Mouse (Mus musculus) skeletal muscle tissue, adult 2 months (tissue): ENCODE measurements at regions not wholly inside any gene's neighbourhood (a gene's known extent, or its start where the extent isn't known, plus 50 kb on each side); places are given as distances from the start of the nearest gene placed in this dataset.

ENCODE experiments used
- DNase-seq: peaks from one replicate; pipeline ENCODE4 v3.0.0-alpha.2; 2012; ENCODE audit warnings: low read depth, low spot score

GRCm38 (mm10) chr4:105969628-105970027 is 180.0 kb downstream of the Gm12728 start:
- no peak for DNase-seq

GRCm38 (mm10) chr4:105970056-105970455 is 180.4 kb downstream of the Gm12728 start:
- no peak for DNase-seq

- no peak for DNase-seq
Measured at GRCm38 (mm10) chr4:105972736-105973135, 183.1 kb downstream of the Gm12728 start.

GRCm38 (mm10) chr4:105973769-105974397 is 184.2 kb downstream of the Gm12728 start:
- no peak for DNase-seq

- no peak for DNase-seq
Measured at GRCm38 (mm10) chr4:105974948-105975347, 185.3 kb downstream of the Gm12728 start.

- no peak for DNase-seq
Measured at GRCm38 (mm10) chr4:105979048-105979447, 189.4 kb downstream of the Gm12728 start.

- peak; percentile 74 for DNase-seq
Measured at GRCm38 (mm10) chr4:105983018-105983417, 193.3 kb downstream of the Gm12728 start.

GRCm38 (mm10) chr4:105987963-105988602 is 198.4 kb downstream of the Gm12728 start:
- no peak for DNase-seq

GRCm38 (mm10) chr4:105992581-105993127 is 203.0 kb downstream of the Gm12728 start:
- peak; percentile 78 for DNase-seq

- no peak for DNase-seq
Measured at GRCm38 (mm10) chr4:105994390-105994798, 204.7 kb downstream of the Gm12728 start.

GRCm38 (mm10) chr4:105996060-105996459 is 206.4 kb downstream of the Gm12728 start:
- no peak for DNase-seq

GRCm38 (mm10) chr4:105996893-105997630 is 207.4 kb downstream of the Gm12728 start:
- DNase-seq: no peak

GRCm38 (mm10) chr4:106002516-106002915 is 212.8 kb downstream of the Gm12728 start:
- DNase-seq: no peak

- no peak for DNase-seq
Measured at GRCm38 (mm10) chr4:106005936-106006335, 216.3 kb downstream of the Gm12728 start.

- DNase-seq: no peak
Measured at GRCm38 (mm10) chr4:106007334-106008190, 217.9 kb downstream of the Gm12728 start.

- peak; percentile 79 for DNase-seq
Measured at GRCm38 (mm10) chr4:106017065-106017646, 227.5 kb downstream of the Gm12728 start.

- DNase-seq: no peak
Measured at GRCm38 (mm10) chr4:106018936-106019335, 229.3 kb downstream of the Gm12728 start.

GRCm38 (mm10) chr4:106020338-106020737 is 230.7 kb downstream of the Gm12728 start:
- no peak for DNase-seq

GRCm38 (mm10) chr4:106024591-106024990 is 234.9 kb downstream of the Gm12728 start:
- DNase-seq: no peak

- peak; percentile 49 for DNase-seq
Measured at GRCm38 (mm10) chr4:106025966-106026637, 236.4 kb downstream of the Gm12728 start.
